Mouse (Mus musculus) embryonic facial prominence, embryonic 11.5 days (tissue): ENCODE measurements around the gene Olfr314. TPM values are rescaled to one million over a fixed set of nuclear protein-coding genes. Genes with fewer than 3 reads are reported as not detected.

ENCODE experiments used
- ATAC-seq: fragments of 200-750 bp; cut with Nextera tagmentation; replicated peaks from 2 replicates; pipeline ENCODE4 v1.8.0; 2017; ENCODE audit warnings: low read depth; ENCODE audit not compliant: insufficient number of reproducible peaks, low FRiP score, low TSS enrichment
- DNase-seq: peaks from one replicate; pipeline ENCODE4 v3.0.0-alpha.2; 2015; ENCODE audit warnings: low spot score
- H3K27ac ChIP-seq: fragments of 300-500 bp; sonication (generic); replicated peaks from 2 replicates; pipeline ENCODE4 v1.5.1; 2014; ENCODE audit warnings: mild to moderate bottlenecking, low read depth, low read length, control low read depth
- H3K27me3 ChIP-seq: fragments of 300-500 bp; sonication (generic); 2 replicates; pipeline ENCODE4 v1.6.1; 2014; ENCODE audit warnings: mild to moderate bottlenecking, low read length, moderate library complexity, mixed read lengths; ENCODE audit not compliant: control insufficient read depth, insufficient read depth
- H3K36me3 ChIP-seq: fragments of 300-500 bp; sonication (generic); replicated peaks from 2 replicates; pipeline ENCODE4 v1.6.1; 2014; ENCODE audit warnings: low read depth, mild to moderate bottlenecking, low read length, moderate library complexity, mixed read lengths; ENCODE audit not compliant: control insufficient read depth, insufficient read depth
- H3K4me1 ChIP-seq: fragments of 300-500 bp; sonication (generic); 2 replicates; pipeline ENCODE4 v1.6.1; 2014; ENCODE audit warnings: low read length, mixed read lengths; ENCODE audit not compliant: control insufficient read depth, insufficient read depth
- H3K4me2 ChIP-seq: fragments of 300-500 bp; sonication (generic); 2 replicates; pipeline ENCODE4 v1.6.1; 2014; ENCODE audit warnings: low read depth, mild to moderate bottlenecking, control low read depth, low read length, moderate library complexity
- H3K4me3 ChIP-seq: fragments of 300-500 bp; sonication (generic); 2 replicates; pipeline ENCODE4 v1.5.1; 2014; ENCODE audit warnings: low read depth, low read length, control low read depth
- H3K9ac ChIP-seq: fragments of 300-500 bp; sonication (generic); replicated peaks from 2 replicates; pipeline ENCODE4 v1.6.1; 2014; ENCODE audit warnings: mild to moderate bottlenecking, control low read depth, low read length
- H3K9me3 ChIP-seq: fragments of 300-500 bp; sonication (generic); replicated peaks from 2 replicates; pipeline ENCODE4 v1.6.1; 2016; ENCODE audit warnings: mild to moderate bottlenecking, low read length, inconsistent platforms, mixed read lengths; ENCODE audit not compliant: control insufficient read depth
- WGBS: fragments of 180-500 bp; shearing (Covaris S2); extraction: QIAGEN DNeasy Blood & Tissue Kit; methylation state at CpG from one replicate; pipeline ENCODE4 v1.1.7; 2014; 5-methylcytosine and 5-hydroxymethylcytosine counted together
- polyA plus RNA-seq: library from polyadenylated mRNA; unstranded; fragments of >200 nt; fragmentation: Nextera tagmentation; extraction: Ambion mirVana; gene quantifications from 2 replicates; pipeline ENCODE4 v1.2.1, GENCODE M21; 2014

Gene Olfr314
- polyA plus RNA-seq, 1 experiment from 2014 or later, result not detected

- no peak overlapping the region for H3K4me2 ChIP-seq
- H3K4me1 ChIP-seq, result no peaks in the 10 kb centered on the region
- WGBS, result 78% methylated on average over 8 of the region's 8 CpGs
- no peak for DNase-seq
- H3K9me3 ChIP-seq, result no peaks in the 10 kb centered on the region
- no peaks in the 10 kb centered on the region for H3K36me3 ChIP-seq
- no peak for ATAC-seq
- no peak overlapping the region for H3K27ac ChIP-seq
- no peaks in the 10 kb centered on the region for H3K27me3 ChIP-seq
- H3K9ac ChIP-seq, result no peak overlapping the region
- no peak overlapping the region for H3K4me3 ChIP-seq
These were observed 5.6 kb downstream of the Olfr314 start for GRCm38 (mm10) chr11:58788346-58788745.

GRCm38 (mm10) chr11:58789532-58789931, 6.8 kb downstream of the Olfr314 start:
- Histone ChIP-seq H3K36me3 (no peaks in the 10 kb centered on the region), H3K27me3 (no peaks in the 10 kb centered on the region), H3K4me3 (no peak overlapping the region), H3K9me3 (no peaks in the 10 kb centered on the region), H3K4me2 (no peak overlapping the region), H3K27ac (no peak overlapping the region), H3K4me1 (no peaks in the 10 kb centered on the region), H3K9ac (no peak overlapping the region)
- DNase-seq (no peak), ATAC-seq (no peak)
- 28% methylated on average over 3 of the region's 3 CpGs for WGBS

- 50% methylated on average over 2 of the region's 2 CpGs for WGBS
- ATAC-seq (no peak), DNase-seq (no peak)
- H3K27me3 ChIP-seq, result no peaks in the 10 kb centered on the region
- no peak overlapping the region for H3K27ac ChIP-seq
- no peaks in the 10 kb centered on the region for H3K36me3 ChIP-seq
- no peak overlapping the region for H3K4me3 ChIP-seq
- no peaks in the 10 kb centered on the region for H3K4me1 ChIP-seq
- no peaks in the 10 kb centered on the region for H3K9me3 ChIP-seq
- H3K9ac ChIP-seq, result no peak overlapping the region
- H3K4me2 ChIP-seq, result no peak overlapping the region
These were observed 7.3 kb downstream of the Olfr314 start for GRCm38 (mm10) chr11:58790053-58790452.

GRCm38 (mm10) chr11:58790646-58791045, 7.9 kb downstream of the Olfr314 start:
- no peak for DNase-seq
- Histone ChIP-seq H3K36me3 (no peaks in the 10 kb centered on the region), H3K4me2 (no peak overlapping the region), H3K9me3 (no peaks in the 10 kb centered on the region), H3K4me3 (no peak overlapping the region), H3K27ac (no peak overlapping the region), H3K9ac (no peak overlapping the region), H3K4me1 (no peaks in the 10 kb centered on the region), H3K27me3 (no peaks in the 10 kb centered on the region)
- ATAC-seq, result no peak
- WGBS, result 87% methylated on average over 6 of the region's 6 CpGs

GRCm38 (mm10) chr11:58795856-58796255, 13.1 kb downstream of the Olfr314 start:
- no peak overlapping the region for H3K27ac ChIP-seq

DNA sequence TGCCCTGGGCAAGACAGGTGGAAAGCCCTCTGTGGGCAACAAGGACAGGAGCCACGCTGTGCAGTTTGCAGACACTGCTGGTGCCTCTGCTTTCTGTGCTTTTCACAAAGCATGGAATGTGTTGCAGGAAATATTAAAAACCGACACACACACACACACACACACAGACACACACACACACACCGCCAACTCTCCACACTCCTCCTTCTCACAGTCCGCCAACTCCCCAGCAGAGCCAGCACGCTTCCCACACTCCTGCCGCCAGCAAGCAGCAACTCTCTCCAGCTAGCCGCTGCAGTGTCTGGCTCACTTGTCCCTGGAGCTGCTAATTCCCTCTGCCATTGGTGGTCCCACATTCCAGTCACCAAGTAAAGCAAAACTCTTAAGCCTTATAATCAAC, 14.1 kb downstream of the Olfr314 start:
- ATAC-seq (no peak), DNase-seq (no peak)
- H3K27me3 ChIP-seq, result no peaks in the 10 kb centered on the region
- H3K4me2 ChIP-seq, result no peak overlapping the region
- H3K9ac ChIP-seq, result no peak overlapping the region
- 84% methylated on average over 7 of the region's 7 CpGs for WGBS
- H3K4me3 ChIP-seq, result no peak overlapping the region
- no peak overlapping the region for H3K27ac ChIP-seq
- H3K9me3 ChIP-seq, result no peaks in the 10 kb centered on the region
- no peaks in the 10 kb centered on the region for H3K36me3 ChIP-seq
- H3K4me1 ChIP-seq, result no peaks in the 10 kb centered on the region

More at GRCm38 (mm10) chr11:58795856-58796255, 13.1 kb downstream of the Olfr314 start:
- 87% methylated on average over 2 of the region's 2 CpGs for WGBS
- no peak overlapping the region for H3K4me3 ChIP-seq
- H3K9ac ChIP-seq, result no peak overlapping the region
- ATAC-seq (no peak), DNase-seq (no peak)
- H3K27me3 ChIP-seq, result no peaks in the 10 kb centered on the region
- no peaks in the 10 kb centered on the region for H3K36me3 ChIP-seq
- no peak overlapping the region for H3K4me2 ChIP-seq
- no peaks in the 10 kb centered on the region for H3K4me1 ChIP-seq
- no peaks in the 10 kb centered on the region for H3K9me3 ChIP-seq

DNA sequence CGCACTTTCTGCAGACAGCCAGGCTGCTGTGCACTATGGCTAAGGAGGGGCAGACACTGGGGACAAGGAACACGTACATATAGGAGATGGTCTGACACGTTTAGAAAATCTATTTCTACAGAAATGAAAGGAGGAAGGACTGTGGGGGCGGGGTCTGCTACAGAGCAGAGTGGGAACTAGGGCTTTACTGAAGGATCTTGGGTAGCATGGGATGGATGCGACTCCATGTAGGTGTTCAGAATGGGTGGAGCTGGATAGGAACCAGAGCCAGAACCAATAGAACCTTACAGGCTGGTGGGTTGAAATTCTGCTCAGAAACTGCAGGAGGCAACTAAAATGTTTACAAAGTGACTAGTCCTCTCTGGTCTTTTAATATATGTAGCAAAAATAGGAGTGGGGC, 17.0 kb downstream of the Olfr314 start:
- Histone ChIP-seq H3K9me3 (no peaks in the 10 kb centered on the region), H3K4me1 (no peaks in the 10 kb centered on the region), H3K4me3 (no peak overlapping the region), H3K27me3 (no peaks in the 10 kb centered on the region), H3K27ac (no peak overlapping the region), H3K36me3 (no peaks in the 10 kb centered on the region), H3K9ac (no peak overlapping the region), H3K4me2 (no peak overlapping the region)
- DNase-seq, result no peak
- 78% methylated on average over 5 of the region's 5 CpGs for WGBS
- ATAC-seq, result no peak

GRCm38 (mm10) chr11:58801558-58802228, 18.9 kb downstream of the Olfr314 start, which contains the start of gene Fam183b:
Fam183b (minus strand) TSS chr11:58801960.
- H3K27ac ChIP-seq, result no peak within 1 kb of the TSS
- H3K9ac ChIP-seq, result no peak within 1 kb of the TSS
- DNase-seq (peak; percentile 51), ATAC-seq (peak; percentile 62)
- H3K4me1 ChIP-seq, result no peaks in the 10 kb centered on the region
- H3K4me2 ChIP-seq, result no peak within 1 kb of the TSS
- WGBS, result 35% methylated on average over 14 of the region's 14 CpGs
- H3K4me3 ChIP-seq, result no peak within 1 kb of the TSS
- no peaks in the 10 kb centered on the region for H3K27me3 ChIP-seq
- no peaks in the 10 kb centered on the region for H3K9me3 ChIP-seq
- H3K36me3 ChIP-seq, result no peaks in the 10 kb centered on the region
